13 mouse cellular contexts compared by ENCODE assay signal in the genomic region with DNA sequence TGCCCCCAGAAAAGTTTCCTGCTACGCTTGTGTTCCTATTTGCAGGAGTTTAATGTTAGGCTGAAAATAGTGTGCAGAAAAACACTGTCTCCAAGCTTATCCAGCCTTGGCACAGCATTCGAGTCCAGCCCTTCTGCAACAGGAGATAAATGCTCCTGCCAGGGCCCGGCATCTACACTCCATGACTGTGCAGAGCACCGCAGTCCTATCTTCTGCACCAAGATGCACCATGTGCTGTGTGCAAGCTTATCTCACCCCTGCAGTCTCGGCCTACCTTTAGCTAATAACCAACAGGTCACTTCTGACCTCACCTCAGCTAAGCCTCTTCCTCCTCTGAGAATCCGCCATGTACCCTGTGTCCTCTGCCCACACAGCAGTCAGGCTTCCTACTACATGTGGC. TPM values are rescaled to one million over a fixed set of nuclear protein-coding genes. Genes with fewer than 3 reads are reported as not detected.
DNase-seq lines count a peak whose midpoint lies in the region; ATAC-seq and TF ChIP-seq lines count a peak whose summit lies in the region.
"Had no signal": no experiment of that assay in that cellular context is flagged by ENCODE, and none has a peak within 500 bp of the region (broad histone marks: within the 10 kb centered on the region; RNA-seq: fewer than 3 reads in every experiment).

No protein-coding gene starts in this region.

- H3K4me3 ChIP-seq in liver, postnatal 0 days (ENCODE audit: low read depth, low read length) = no peak overlapping the region
- no peak overlapping the region for H3K4me3 ChIP-seq in hindbrain, embryonic 11.5 days (ENCODE audit: low read depth, low read length)
- H3K4me3 ChIP-seq: hindbrain, embryonic 15.5 days had no signal

- no peaks in the 10 kb centered on the region for H3K27me3 ChIP-seq in liver, postnatal 0 days (ENCODE audit: insufficient read depth, low read length)
- no peaks in the 10 kb centered on the region for H3K27me3 ChIP-seq in hindbrain, embryonic 11.5 days (ENCODE audit: control insufficient read depth, insufficient read depth, low read length)
- H3K27me3 ChIP-seq: hindbrain, embryonic 15.5 days had no signal

- peak overlapping the region; percentile 68 for H3K9ac ChIP-seq in liver, postnatal 0 days (replicated peaks)
- no peak overlapping the region for H3K9ac ChIP-seq in hindbrain, embryonic 11.5 days (ENCODE audit: low read depth, low read length)
- H3K9ac ChIP-seq: forebrain, postnatal 0 days; hindbrain, embryonic 15.5 days had no signal

- H3K4me1 ChIP-seq in liver, postnatal 0 days (ENCODE audit: insufficient read depth) = peaks cover 53% of the 10 kb centered on the region
- no peaks in the 10 kb centered on the region; the same call in 1 of the 2 replicates for H3K4me1 ChIP-seq in hindbrain, embryonic 11.5 days (replicated peaks; ENCODE audit: control insufficient read depth, insufficient read depth, low read length)
- H3K4me1 ChIP-seq: hindbrain, embryonic 15.5 days had no signal

- H3K9me3 ChIP-seq in liver, postnatal 0 days (ENCODE audit: low read length) = no peaks in the 10 kb centered on the region
- H3K9me3 ChIP-seq in hindbrain, embryonic 11.5 days (ENCODE audit: control insufficient read depth, low read length) = no peaks in the 10 kb centered on the region
- H3K9me3 ChIP-seq: hindbrain, embryonic 15.5 days had no signal

- no peak for TF ChIP-seq CTCF in liver, postnatal 0 days (IDR thresholded peaks at IDR 0.05; ENCODE audit: low read depth)

- WGBS in liver, postnatal 0 days (ENCODE audit: insufficient replicate concordance) = 60% methylated on average over 6 of the region's 6 CpGs
- WGBS in hindbrain, embryonic 11.5 days = 92% methylated on average over 6 of the region's 6 CpGs

- peak overlapping the region; percentile 20 for H3K4me2 ChIP-seq in liver, postnatal 0 days (ENCODE audit: low read depth, low read length)
- H3K4me2 ChIP-seq in hindbrain, embryonic 11.5 days (replicated peaks; ENCODE audit: low read depth, low read length) = no peak overlapping the region
- H3K4me2 ChIP-seq: hindbrain, embryonic 15.5 days had no signal

- H3K27ac ChIP-seq in liver, postnatal 0 days (ENCODE audit: low read depth) = peak overlapping the region; percentile 94
- H3K27ac ChIP-seq in hindbrain, embryonic 11.5 days (ENCODE audit: low read depth, low read length) = no peak overlapping the region
- H3K27ac ChIP-seq: hindbrain, embryonic 15.5 days had no signal

- peak; percentile 99 for ATAC-seq in liver, postnatal 0 days
- ATAC-seq in hindbrain, embryonic 11.5 days (ENCODE audit: low FRiP score) = no peak
- ATAC-seq: forebrain, postnatal 0 days had no signal

- peaks cover 82% of the 10 kb centered on the region for H3K36me3 ChIP-seq in liver, postnatal 0 days (replicated peaks; ENCODE audit: insufficient read depth, low read length)
- H3K36me3 ChIP-seq in hindbrain, embryonic 11.5 days (ENCODE audit: control insufficient read depth, insufficient read depth, low read length) = peaks cover 5% of the 10 kb centered on the region; the same call in 1 of the 2 replicates

- peak; percentile 100 for TF ChIP-seq EP300 in liver, postnatal 0 days (IDR thresholded peaks at IDR 0.05; ENCODE audit: low read depth)

- DNase-seq in embryo, embryonic 10 days (ENCODE audit: low spot score) = peak; percentile 34
- DNase-seq in embryo, embryonic 11 days = no peak
- DNase-seq in spleen, adult 12 weeks (ENCODE audit: low spot score) = peak; percentile 73
- DNase-seq in spleen, adult 18-20 months = no peak
- peak; percentile 80 for DNase-seq in liver, postnatal 0 days
- DNase-seq in hindbrain, embryonic 11.5 days (ENCODE audit: low spot score) = no peak
- DNase-seq in urinary bladder, postnatal 36 days (ENCODE audit: low spot score in 2 of 2) = no peak
- DNase-seq in thymus, postnatal 14 days = no peak
- DNase-seq: cerebellum, adult 18-20 months; forebrain, postnatal 0 days; kidney, postnatal 14 days; lung, postnatal 10 days had no signal

RNA-seq across cellular contexts. Expression of gene Mpg, which starts 19.3 kb away (rescaled TPM):
- 13.5 and 14.2 TPM in 2 replicates for polyA plus RNA-seq in liver, postnatal 0 days (2015; fragmentation: Nextera tagmentation; extraction: Ambion mirVana)
- polyA plus RNA-seq in hindbrain, embryonic 11.5 days (2014; fragmentation: Nextera tagmentation; extraction: Ambion mirVana) = 28.6 and 29.0 TPM in 2 replicates

RNA-seq across cellular contexts. Expression of gene Nprl3, which starts 21.9 kb away (rescaled TPM):
- 22.8 and 26.2 TPM in 2 replicates for polyA plus RNA-seq in liver, postnatal 0 days (2015; fragmentation: Nextera tagmentation; extraction: Ambion mirVana)
- 28.9 and 31.4 TPM in 2 replicates for polyA plus RNA-seq in hindbrain, embryonic 11.5 days (2014; fragmentation: Nextera tagmentation; extraction: Ambion mirVana)

RNA-seq across cellular contexts. Expression of gene Rhbdf1, which starts 23.5 kb away (rescaled TPM):
- 4.8 and 6.4 TPM in 2 replicates for polyA plus RNA-seq in liver, postnatal 0 days (2015; fragmentation: Nextera tagmentation; extraction: Ambion mirVana)
- 19.1 and 21.0 TPM in 2 replicates for polyA plus RNA-seq in hindbrain, embryonic 11.5 days (2014; fragmentation: Nextera tagmentation; extraction: Ambion mirVana)

RNA-seq across cellular contexts. Expression of gene Hba-x, which starts 30.6 kb away (rescaled TPM):
- polyA plus RNA-seq in liver, postnatal 0 days (2015; fragmentation: Nextera tagmentation; extraction: Ambion mirVana) = 5.6 and 6.3 TPM in 2 replicates
- polyA plus RNA-seq in hindbrain, embryonic 11.5 days (2014; fragmentation: Nextera tagmentation; extraction: Ambion mirVana) = 3,064 and 3,380 TPM in 2 replicates
- polyA plus RNA-seq: forebrain, postnatal 0 days had no signal

RNA-seq across cellular contexts. Expression of gene Hba-a1, which starts 37.7 kb away (rescaled TPM):
- 32,136 and 32,798 TPM in 2 replicates for polyA plus RNA-seq in liver, postnatal 0 days (2015; fragmentation: Nextera tagmentation; extraction: Ambion mirVana)
- polyA plus RNA-seq in hindbrain, embryonic 11.5 days (2014; fragmentation: Nextera tagmentation; extraction: Ambion mirVana) = 2,798 and 2,861 TPM in 2 replicates

Comparison
In these comparisons a context has a peak if more than half of its experiments do, and no peak if none do; other contexts are left out.
1. DNase-seq: peak in embryo, embryonic 10 days (single experiment), spleen, adult 12 weeks (single experiment) and liver, postnatal 0 days (single experiment); none in embryo, embryonic 11 days (single experiment), spleen, adult 18-20 months (0 of 2), hindbrain, embryonic 11.5 days (single experiment), urinary bladder, postnatal 36 days (0 of 2) and thymus, postnatal 14 days (single experiment).